Mouse (Mus musculus) spleen, adult 2 months (tissue): ENCODE measurements at regions not wholly inside any gene's neighbourhood (a gene's known extent, or its start where the extent isn't known, plus 50 kb on each side); places are given as distances from the start of the nearest gene placed in this dataset.
"Not testable (repeated sequence)": the region's sequence is repeated elsewhere in the genome, so short reads cannot be mapped to it uniquely, and the experiment has no call there.

ENCODE experiments used
- CTCF ChIP-seq: fragments of 200-500 bp; IDR thresholded peaks from 2 replicates; pipeline ENCODE4 v1.5.1; 2011; ENCODE audit warnings: mild to moderate bottlenecking, inconsistent platforms; ENCODE audit not compliant: insufficient read depth, insufficient read length, insufficient replicate concordance; ENCODE audit errors: extremely low read depth
- POLR2A ChIP-seq: fragments of 200-500 bp; IDR thresholded peaks from 2 replicates; pipeline ENCODE4 v1.6.1; 2011; ENCODE audit warnings: low read depth, low read length, inconsistent platforms

- not testable (repeated sequence) for TF ChIP-seq POLR2A, CTCF
Observed at GRCm38 (mm10) chrX:50604995-50605394, 176.7 kb upstream of the Olfr1324 start.
